Mouse (Mus musculus) neural tube, embryonic 13.5 days (tissue): ENCODE measurements around the gene 2010003K11Rik. TPM values are rescaled to one million over a fixed set of nuclear protein-coding genes. Genes with fewer than 3 reads are reported as not detected.

Experiments
- ATAC-seq: fragments of 200-750 bp; cut with Nextera tagmentation; 2 replicates; pipeline ENCODE4 v1.8.0; 2017; ENCODE audit warnings: low read depth, mild to moderate bottlenecking, moderate TSS enrichment, moderate library complexity
- H3K27ac ChIP-seq: fragments of 300-500 bp; sonication (generic); replicated peaks from 2 replicates; pipeline ENCODE4 v1.5.1; 2015; ENCODE audit warnings: moderate library complexity, mild to moderate bottlenecking, inconsistent platforms
- H3K27me3 ChIP-seq: fragments of 300-500 bp; sonication (generic); 2 replicates; pipeline ENCODE4 v1.6.1; 2015; ENCODE audit warnings: mild to moderate bottlenecking, inconsistent platforms
- H3K36me3 ChIP-seq: fragments of 300-500 bp; sonication (generic); 2 replicates; pipeline ENCODE4 v1.6.1; 2015; ENCODE audit warnings: mild to moderate bottlenecking, inconsistent platforms
- H3K4me1 ChIP-seq: fragments of 300-500 bp; sonication (generic); replicated peaks from 2 replicates; pipeline ENCODE4 v1.6.1; 2015; ENCODE audit warnings: inconsistent platforms
- H3K4me2 ChIP-seq: fragments of 300-500 bp; sonication (generic); 2 replicates; pipeline ENCODE4 v1.6.1; 2015; ENCODE audit warnings: inconsistent platforms, mild to moderate bottlenecking, moderate library complexity
- H3K4me3 ChIP-seq: fragments of 300-500 bp; sonication (generic); 2 replicates; pipeline ENCODE4 v1.5.1; 2015; ENCODE audit warnings: mild to moderate bottlenecking, inconsistent platforms
- H3K9ac ChIP-seq: fragments of 300-500 bp; sonication (generic); 2 replicates; pipeline ENCODE4 v1.6.1; 2015; ENCODE audit warnings: moderate library complexity, mild to moderate bottlenecking, inconsistent platforms
- H3K9me3 ChIP-seq: fragments of 300-500 bp; sonication (generic); 2 replicates; pipeline ENCODE4 v1.6.1; 2016; ENCODE audit warnings: inconsistent platforms
- WGBS: fragments of 180-500 bp; shearing (Covaris S2); methylation state at CpG from one replicate; pipeline ENCODE4 v1.1.7; 2015; 5-methylcytosine and 5-hydroxymethylcytosine counted together
- polyA plus RNA-seq: library from polyadenylated mRNA; unstranded; fragments of >200 nt; fragmentation: Nextera tagmentation; extraction: Ambion mirVana; gene quantifications from 2 replicates; pipeline ENCODE4 v1.2.1, GENCODE M21; 2015

The 2010003K11Rik gene
- not detected in 2 replicates for polyA plus RNA-seq

- no peaks in the 10 kb centered on the region for H3K9me3 ChIP-seq
- peak within 1 kb of the TSS; percentile 38; the same call in 1 of the 2 replicates for H3K9ac ChIP-seq
- peak; percentile 25; the same call in 1 of the 2 replicates for ATAC-seq
- peaks cover 9% of the 10 kb centered on the region for H3K4me1 ChIP-seq
- no peaks in the 10 kb centered on the region for H3K27me3 ChIP-seq
- no peak within 1 kb of the TSS for H3K27ac ChIP-seq
- 52% methylated on average over 16 of the region's 16 CpGs for WGBS
- no peak within 1 kb of the TSS for H3K4me3 ChIP-seq
- H3K36me3 ChIP-seq = no peaks in the 10 kb centered on the region
- no peak within 1 kb of the TSS for H3K4me2 ChIP-seq
Measured at GRCm38 (mm10) chr19:4498062-4498933, at the start of gene 2010003K11Rik. TSS of gene 2010003K11Rik (minus strand) at chr19:4498583.

DNA sequence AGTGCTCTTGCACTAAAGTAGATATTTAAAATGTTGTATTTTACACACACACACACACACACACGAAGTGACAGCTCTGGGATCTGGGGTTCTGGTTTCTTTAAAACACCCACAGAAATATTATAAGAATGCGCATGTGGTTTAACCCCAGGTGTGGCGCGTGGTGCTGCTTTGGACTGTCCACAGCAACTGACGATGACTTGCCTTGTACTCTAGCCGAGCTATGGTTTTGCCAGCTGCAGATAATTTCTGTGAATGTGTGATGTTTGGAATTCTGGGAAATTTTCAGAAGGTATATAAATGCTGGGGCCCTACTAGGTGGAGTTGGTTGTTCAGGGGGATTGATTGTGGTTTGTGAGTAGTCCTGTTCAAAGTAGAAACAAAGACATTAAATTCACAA is 49.4 kb upstream of the 2010003K11Rik start:
- Histone ChIP-seq H3K9me3 (no peaks in the 10 kb centered on the region), H3K4me2 (no peak overlapping the region), H3K4me1 (no peaks in the 10 kb centered on the region), H3K27me3 (no peaks in the 10 kb centered on the region), H3K9ac (no peak overlapping the region), H3K27ac (no peak overlapping the region), H3K4me3 (no peak overlapping the region), H3K36me3 (no peaks in the 10 kb centered on the region)
- 85% methylated on average over 6 of the region's 6 CpGs for WGBS
- no peak for ATAC-seq

- no peak overlapping the region for H3K4me2 ChIP-seq
- no peaks in the 10 kb centered on the region for H3K9me3 ChIP-seq
- H3K9ac ChIP-seq = no peak overlapping the region
- WGBS = 91% methylated on average over 6 of the region's 6 CpGs
- no peak for ATAC-seq
- H3K4me1 ChIP-seq = no peaks in the 10 kb centered on the region
- H3K27me3 ChIP-seq = no peaks in the 10 kb centered on the region
- H3K27ac ChIP-seq = no peak overlapping the region
- no peaks in the 10 kb centered on the region for H3K36me3 ChIP-seq
- no peak overlapping the region for H3K4me3 ChIP-seq
Measured at GRCm38 (mm10) chr19:4545841-4546240, 47.5 kb upstream of the 2010003K11Rik start.

GRCm38 (mm10) chr19:4545091-4545490 is 46.7 kb upstream of the 2010003K11Rik start:
- no peak for ATAC-seq
- Histone ChIP-seq H3K4me1 (no peaks in the 10 kb centered on the region), H3K4me3 (no peak overlapping the region), H3K36me3 (no peaks in the 10 kb centered on the region), H3K27ac (no peak overlapping the region), H3K9ac (no peak overlapping the region), H3K27me3 (no peaks in the 10 kb centered on the region), H3K9me3 (no peaks in the 10 kb centered on the region), H3K4me2 (no peak overlapping the region)
- 87% methylated on average over 4 of the region's 4 CpGs for WGBS

- no peaks in the 10 kb centered on the region for H3K27me3 ChIP-seq
- no peak overlapping the region for H3K4me3 ChIP-seq
- no peaks in the 10 kb centered on the region for H3K4me1 ChIP-seq
- ATAC-seq = no peak
- H3K36me3 ChIP-seq = no peaks in the 10 kb centered on the region
- H3K4me2 ChIP-seq = no peak overlapping the region
- no peak overlapping the region for H3K27ac ChIP-seq
- H3K9me3 ChIP-seq = no peaks in the 10 kb centered on the region
- H3K9ac ChIP-seq = no peak overlapping the region
Measured at GRCm38 (mm10) chr19:4542081-4542480, 43.7 kb upstream of the 2010003K11Rik start.

GRCm38 (mm10) chr19:4540992-4541391 is 42.6 kb upstream of the 2010003K11Rik start:
- H3K36me3 ChIP-seq = no peaks in the 10 kb centered on the region
- H3K27ac ChIP-seq = no peak overlapping the region
- 95% methylated on average over 3 of the region's 3 CpGs for WGBS
- no peak for ATAC-seq
- no peaks in the 10 kb centered on the region for H3K4me1 ChIP-seq
- H3K4me3 ChIP-seq = no peak overlapping the region
- no peaks in the 10 kb centered on the region for H3K9me3 ChIP-seq
- no peak overlapping the region for H3K4me2 ChIP-seq
- no peak overlapping the region for H3K9ac ChIP-seq
- no peaks in the 10 kb centered on the region for H3K27me3 ChIP-seq

GRCm38 (mm10) chr19:4540263-4540662 is 41.9 kb upstream of the 2010003K11Rik start:
- Histone ChIP-seq H3K4me1 (no peaks in the 10 kb centered on the region), H3K27me3 (no peaks in the 10 kb centered on the region), H3K27ac (no peak overlapping the region), H3K9me3 (no peaks in the 10 kb centered on the region), H3K4me2 (no peak overlapping the region), H3K4me3 (no peak overlapping the region), H3K36me3 (no peaks in the 10 kb centered on the region), H3K9ac (no peak overlapping the region)
- 90% methylated on average over 6 of the region's 6 CpGs for WGBS
- no peak for ATAC-seq

DNA sequence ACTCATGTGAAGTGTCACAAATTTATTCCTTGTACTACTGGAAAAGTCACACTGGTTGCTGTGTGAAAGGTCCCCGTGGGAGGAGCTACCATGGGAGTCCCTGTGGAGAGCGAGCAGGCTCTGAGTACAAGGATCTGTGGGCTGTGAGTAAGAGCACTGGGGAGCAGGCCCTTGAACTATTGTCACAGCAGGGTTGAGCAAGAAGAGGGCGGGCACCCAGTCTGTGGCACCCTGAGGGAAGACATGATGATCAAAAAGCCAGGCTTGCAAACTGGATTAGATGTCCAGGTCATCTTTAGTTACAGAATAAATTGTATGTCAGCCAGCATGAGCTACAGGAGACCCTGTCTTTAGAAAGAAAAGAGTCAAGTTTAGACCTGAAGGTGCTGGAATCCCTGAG is 38.2 kb upstream of the 2010003K11Rik start:
- no peak for ATAC-seq
- Histone ChIP-seq H3K4me2 (no peak overlapping the region), H3K4me1 (no peaks in the 10 kb centered on the region), H3K27me3 (no peaks in the 10 kb centered on the region), H3K4me3 (no peak overlapping the region), H3K9me3 (no peaks in the 10 kb centered on the region), H3K27ac (no peak overlapping the region), H3K36me3 (no peaks in the 10 kb centered on the region), H3K9ac (no peak overlapping the region)
- WGBS = 64% methylated on average over 3 of the region's 3 CpGs

DNA sequence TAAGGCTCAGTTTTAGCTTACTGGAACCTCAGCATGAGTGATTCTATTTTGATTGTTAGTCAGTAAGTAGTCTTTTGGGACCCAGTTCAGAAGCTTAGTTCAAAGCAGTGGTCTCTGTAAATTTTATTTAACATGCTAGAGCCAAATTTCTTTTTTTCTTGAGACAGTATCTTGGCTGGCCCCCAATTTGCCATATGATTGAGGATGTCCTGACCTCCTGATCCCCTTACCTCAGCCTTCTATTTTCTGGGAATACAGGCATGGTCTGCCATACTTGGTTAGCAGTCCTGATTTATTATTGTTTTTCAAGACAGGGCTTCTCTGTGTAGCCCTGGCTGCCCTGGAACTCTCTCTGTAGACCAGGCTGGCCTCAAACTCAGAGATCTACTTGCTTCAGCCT is 37.5 kb upstream of the 2010003K11Rik start:
- Histone ChIP-seq H3K9me3 (no peaks in the 10 kb centered on the region), H3K36me3 (no peaks in the 10 kb centered on the region), H3K4me1 (no peaks in the 10 kb centered on the region), H3K27ac (no peak overlapping the region), H3K4me3 (no peak overlapping the region), H3K27me3 (no peaks in the 10 kb centered on the region), H3K9ac (no peak overlapping the region), H3K4me2 (no peak overlapping the region)
- no peak for ATAC-seq

DNA sequence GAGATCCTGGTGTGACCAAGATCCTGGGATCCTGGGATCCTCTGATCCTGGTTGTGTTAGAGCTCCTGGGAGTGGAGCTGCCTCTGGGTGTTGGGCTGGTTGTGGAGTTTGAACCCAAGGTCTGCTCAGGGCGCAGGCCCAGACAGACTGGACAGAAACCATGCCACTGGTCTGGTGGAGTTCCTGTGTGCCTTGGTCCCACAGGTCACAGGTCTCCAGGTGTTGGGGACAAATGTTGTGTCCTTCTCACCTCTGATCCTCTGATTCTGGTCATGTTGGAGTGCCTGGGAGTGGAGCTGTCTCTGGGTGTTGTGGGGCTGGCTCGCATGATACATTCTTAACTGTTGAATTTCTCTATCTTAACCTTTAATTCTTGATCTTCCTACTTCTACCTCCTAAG is 36.3 kb upstream of the 2010003K11Rik start:
- no peaks in the 10 kb centered on the region for H3K9me3 ChIP-seq

DNA sequence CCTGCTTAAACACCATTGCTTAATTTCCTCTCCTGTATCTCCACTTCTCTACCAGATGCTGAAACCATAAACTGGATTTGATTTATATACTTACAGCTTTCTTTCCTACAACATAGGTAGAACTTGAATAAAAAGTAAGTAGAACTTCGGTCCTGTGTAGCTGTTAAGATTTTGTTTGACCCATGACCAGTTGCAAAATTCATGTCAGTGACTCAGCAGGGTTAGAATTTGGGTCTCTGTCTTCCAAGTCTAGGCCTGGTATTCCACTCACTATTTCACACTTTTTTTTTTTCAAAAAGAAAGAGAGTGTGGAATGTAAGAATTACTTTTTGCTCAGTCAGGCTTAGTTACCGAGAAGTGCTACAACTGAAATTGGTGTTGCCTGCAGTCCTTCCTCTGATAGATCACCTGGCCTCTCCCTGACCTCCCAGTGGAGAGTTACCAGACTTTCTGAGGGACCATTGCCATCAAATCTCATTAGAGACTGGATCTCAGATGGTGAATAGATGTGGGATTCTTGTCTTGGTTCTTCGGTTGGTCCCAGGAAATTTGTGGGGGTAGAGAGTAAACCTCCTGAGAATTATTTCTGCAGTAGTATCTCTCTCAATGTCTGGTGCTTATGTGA is 23.2 kb upstream of the 2010003K11Rik start:
- Histone ChIP-seq H3K4me1 (no peaks in the 10 kb centered on the region), H3K4me2 (no peak overlapping the region), H3K9ac (no peak overlapping the region), H3K27me3 (no peaks in the 10 kb centered on the region), H3K4me3 (no peak overlapping the region), H3K36me3 (no peaks in the 10 kb centered on the region), H3K27ac (no peak overlapping the region), H3K9me3 (no peaks in the 10 kb centered on the region)
- ATAC-seq = no peak
- WGBS = 86% methylated on average over 3 of the region's 3 CpGs

More for the DNA sequence above, 36.3 kb upstream of the 2010003K11Rik start:
- Histone ChIP-seq H3K27ac (no peak overlapping the region), H3K4me3 (no peak overlapping the region), H3K36me3 (no peaks in the 10 kb centered on the region), H3K9ac (no peak overlapping the region), H3K4me1 (no peaks in the 10 kb centered on the region), H3K27me3 (no peaks in the 10 kb centered on the region), H3K4me2 (no peak overlapping the region)
- 93% methylated on average over 2 of the region's 2 CpGs for WGBS
- ATAC-seq = no peak

GRCm38 (mm10) chr19:4517483-4517882 is 19.1 kb upstream of the 2010003K11Rik start:
- Histone ChIP-seq H3K4me3 (no peak overlapping the region), H3K27me3 (no peaks in the 10 kb centered on the region), H3K9ac (no peak overlapping the region), H3K9me3 (no peaks in the 10 kb centered on the region), H3K27ac (no peak overlapping the region), H3K36me3 (no peaks in the 10 kb centered on the region), H3K4me2 (no peak overlapping the region), H3K4me1 (peaks cover 15% of the 10 kb centered on the region)
- ATAC-seq = no peak
- 91% methylated on average over 1 of the region's 1 CpGs for WGBS
